Comparison of ENCODE assay signal across 8 mouse cellular contexts in the genomic region with DNA sequence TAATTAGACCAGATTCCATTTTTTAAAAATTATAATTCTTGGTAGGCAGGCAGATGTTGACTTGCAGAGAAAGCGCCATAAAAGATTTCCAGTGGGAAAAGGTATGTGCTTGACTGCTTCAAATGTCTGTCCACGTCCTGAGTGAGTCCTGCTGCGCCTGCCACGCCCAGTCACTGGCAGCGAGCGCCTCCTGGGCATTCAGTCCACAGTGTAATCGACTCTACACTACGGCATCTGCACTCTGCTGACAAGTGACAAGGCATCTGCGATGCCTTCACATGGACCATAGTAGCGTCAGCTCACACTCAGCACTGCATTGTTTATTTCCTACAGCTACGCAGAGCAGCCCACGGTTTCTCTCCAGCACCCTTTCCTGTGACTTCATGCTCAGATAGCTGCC. TPM values are rescaled to one million over a fixed set of nuclear protein-coding genes. Genes with fewer than 3 reads are reported as not detected.
A peak's percentile ranks its signal among the peaks of the same experiment; 100 is the strongest.
DNase-seq lines count a peak whose midpoint lies in the region; ATAC-seq and TF ChIP-seq lines count a peak whose summit lies in the region.
"Not testable (repeated sequence)": the region's sequence is repeated elsewhere in the genome, so short reads cannot be mapped to it uniquely, and the experiment has no call there.

No protein-coding gene starts in this region.

- not testable (repeated sequence) for TF ChIP-seq CTCF in liver, postnatal 0 days (IDR thresholded peaks at IDR 0.05; ENCODE audit: low read depth)

- 34% methylated on average over 11 of the region's 12 CpGs for WGBS in heart, embryonic 14.5 days
- WGBS in liver, embryonic 13.5 days (ENCODE audit: insufficient replicate concordance), result 65% methylated on average over 12 of the region's 12 CpGs
- WGBS in liver, embryonic 15.5 days (ENCODE audit: insufficient replicate concordance), result 56% methylated on average over 12 of the region's 12 CpGs
- WGBS in liver, postnatal 0 days (ENCODE audit: insufficient replicate concordance), result 73% methylated on average over 11 of the region's 12 CpGs

- not testable (repeated sequence) for H3K9ac ChIP-seq in heart, embryonic 14.5 days (ENCODE audit: low read length); liver, embryonic 13.5 days; liver, embryonic 15.5 days; liver, postnatal 0 days (replicated peaks)

- not testable (repeated sequence) for H3K9me3 ChIP-seq in heart, embryonic 14.5 days (ENCODE audit: control insufficient read depth, low read length); liver, embryonic 13.5 days (replicated peaks); liver, embryonic 15.5 days (replicated peaks); liver, postnatal 0 days (ENCODE audit: low read length)

- H3K4me1 ChIP-seq in heart, embryonic 14.5 days (ENCODE audit: control insufficient read depth in 2 of 2, insufficient read depth in 2 of 2, low read length in 2 of 2); liver, postnatal 0 days (ENCODE audit: insufficient read depth): not testable (repeated sequence)
- peaks cover 30% of the 10 kb centered on the region for H3K4me1 ChIP-seq in liver, embryonic 13.5 days (replicated peaks)
- peaks cover 30% of the 10 kb centered on the region for H3K4me1 ChIP-seq in liver, embryonic 15.5 days (replicated peaks)

- H3K36me3 ChIP-seq in heart, embryonic 14.5 days (ENCODE audit: control insufficient read depth, insufficient read depth, low read length); liver, embryonic 13.5 days; liver, embryonic 15.5 days (replicated peaks); liver, postnatal 0 days (replicated peaks; ENCODE audit: insufficient read depth, low read length): not testable (repeated sequence)

- H3K27me3 ChIP-seq in heart, embryonic 14.5 days (ENCODE audit: control insufficient read depth, insufficient read depth, low read length); liver, embryonic 13.5 days; liver, embryonic 15.5 days; liver, postnatal 0 days (ENCODE audit: insufficient read depth, low read length): not testable (repeated sequence)

- ATAC-seq in common myeloid progenitor, adult 5-6 weeks (replicated peaks; ENCODE audit: low read depth, poor library complexity, severe bottlenecking), result peak; percentile 34
- ATAC-seq in erythroid progenitor cell, adult 5-6 weeks (replicated peaks; ENCODE audit: low FRiP score, poor library complexity, severe bottlenecking), result peak; percentile 79
- ATAC-seq in heart, embryonic 14.5 days (ENCODE audit: insufficient number of reproducible peaks, insufficient read depth, low FRiP score, low read depth), result peak; percentile 39; the same call in 1 of the 2 replicates
- peak; percentile 59 for ATAC-seq in liver, embryonic 13.5 days (ENCODE audit: low read depth)
- ATAC-seq in liver, embryonic 15.5 days (ENCODE audit: insufficient read depth), result peak; percentile 52
- ATAC-seq in liver, postnatal 0 days, result 0 out of 2 replicates have a peak, but pooled peaks have one; percentile 21
- peak; percentile 60 for ATAC-seq in megakaryocyte-erythroid progenitor cell, adult 5-6 weeks (replicated peaks; ENCODE audit: low FRiP score, low TSS enrichment, poor library complexity, severe bottlenecking)

- not testable (repeated sequence) for TF ChIP-seq EP300 in liver, postnatal 0 days (IDR thresholded peaks at IDR 0.05; ENCODE audit: low read depth)

- H3K4me3 ChIP-seq in heart, embryonic 14.5 days (ENCODE audit: control insufficient read depth in 1 of 2, insufficient read depth in 1 of 2, low read depth in 1 of 2, low read length in 2 of 2); liver, embryonic 13.5 days (replicated peaks); liver, embryonic 15.5 days (replicated peaks); liver, postnatal 0 days (ENCODE audit: low read depth, low read length): not testable (repeated sequence)

- peak; percentile 17 for DNase-seq in liver
- not testable (repeated sequence) for DNase-seq in liver, embryonic 13.5 days; liver, postnatal 0 days

- H3K27ac ChIP-seq in heart, embryonic 14.5 days (replicated peaks in 1 of 2; ENCODE audit: control insufficient read depth in 1 of 2, insufficient read depth in 1 of 2, low read depth in 2 of 2, low read length in 2 of 2); liver, embryonic 13.5 days; liver, embryonic 15.5 days (replicated peaks); liver, postnatal 0 days (ENCODE audit: low read depth): not testable (repeated sequence)

- not testable (repeated sequence) for H3K4me2 ChIP-seq in heart, embryonic 14.5 days (ENCODE audit: low read length); liver, embryonic 13.5 days; liver, embryonic 15.5 days; liver, postnatal 0 days (ENCODE audit: low read depth, low read length)

RNA-seq across cellular contexts. Expression of a gene that starts 8.7 kb away (rescaled TPM):
- 351 and 353 TPM in 2 replicates for total RNA-seq in common myeloid progenitor, adult 5-6 weeks (2017)
- total RNA-seq in erythroid progenitor cell, adult 5-6 weeks (2015; ENCODE audit: low replicate concordance), result 169 and 219 TPM in 2 replicates
- 72.2 and 116 TPM in 2 replicates for total RNA-seq in erythroid progenitor cell, adult 5-6 weeks (2017; ENCODE audit: low replicate concordance)
- 225 and 243 TPM in 2 replicates for polyA plus RNA-seq in heart, embryonic 14.5 days (2014; fragmentation: Nextera tagmentation; extraction: Ambion mirVana)
- polyA plus RNA-seq in liver, embryonic 13.5 days (2015; fragmentation: Nextera tagmentation; extraction: Ambion mirVana), result 213 and 231 TPM in 2 replicates
- polyA plus RNA-seq in liver, embryonic 15.5 days (2015; fragmentation: Nextera tagmentation; extraction: Ambion mirVana), result 123 and 131 TPM in 2 replicates
- polyA plus RNA-seq in liver, postnatal 0 days (2015; fragmentation: Nextera tagmentation; extraction: Ambion mirVana), result 126 and 128 TPM in 2 replicates
- total RNA-seq in megakaryocyte-erythroid progenitor cell, adult 5-6 weeks (2014; fragmentation: Nextera tagmentation), result 374 and 410 TPM in 2 replicates
- 379 and 415 TPM in 2 replicates for total RNA-seq in megakaryocyte-erythroid progenitor cell, adult 5-6 weeks (2017)

Comparison
In these comparisons a context has a peak if more than half of its experiments do, and no peak if none do; other contexts are left out.
1. ATAC-seq: peak in every context shown above with its lines; median percentile 79 in erythroid progenitor cell, adult 5-6 weeks; 60 in megakaryocyte-erythroid progenitor cell, adult 5-6 weeks; 59 in liver, embryonic 13.5 days; 52 in liver, embryonic 15.5 days; 39 in heart, embryonic 14.5 days; 34 in common myeloid progenitor, adult 5-6 weeks; 21 in liver, postnatal 0 days.